Mouse (Mus musculus): ENCODE data around the gene Rdh1. TPM values are rescaled to one million over a fixed set of nuclear protein-coding genes. Genes with fewer than 3 reads are reported as not detected.

The Rdh1 gene
- not detected in 2 replicates for polyA plus RNA-seq (2015; fragmentation: Nextera tagmentation; extraction: Ambion mirVana)

GRCm38 (mm10) chr10:127759181-127760110 is at the start of gene Rdh1, which contains the start of gene Rdh16f1:
TSS of gene Rdh1 (plus strand) at chr10:127759721.
TSS of gene Rdh16f1 (plus strand) at chr10:127759787.
- Histone ChIP-seq H3K4me3 (replicated peaks; ENCODE audit: low read length) (no peak within 1 kb of the TSS), H3K36me3 (ENCODE audit: control insufficient read depth, insufficient read depth) (no peaks in the 10 kb centered on the region), H3K4me2 (ENCODE audit: low read length) (no peak within 1 kb of the TSS), H3K27ac (ENCODE audit: low read length) (no peak within 1 kb of the TSS), H3K9ac (replicated peaks; ENCODE audit: low read depth, low read length) (no peak within 1 kb of the TSS), H3K4me1 (replicated peaks; ENCODE audit: control insufficient read depth, insufficient read depth, low read length) (no peaks in the 10 kb centered on the region), H3K9me3 (ENCODE audit: control insufficient read depth, low read length) (no peaks in the 10 kb centered on the region), H3K27me3 (replicated peaks; ENCODE audit: control insufficient read depth, insufficient read depth, low read length) (no peaks in the 10 kb centered on the region)
- 74% methylated on average over 9 of the region's 9 CpGs for WGBS
- ATAC-seq = no peak

- 77% methylated on average over 13 of the region's 13 CpGs for WGBS
- Histone ChIP-seq H3K4me1 (replicated peaks; ENCODE audit: control insufficient read depth, insufficient read depth, low read length) (0 out of 2 replicates have a peak, but pooled peaks cover 5% of the 10 kb centered on the region), H3K9ac (replicated peaks; ENCODE audit: low read depth, low read length) (no peak overlapping the region), H3K27me3 (replicated peaks; ENCODE audit: control insufficient read depth, insufficient read depth, low read length) (no peaks in the 10 kb centered on the region), H3K36me3 (ENCODE audit: control insufficient read depth, insufficient read depth) (no peaks in the 10 kb centered on the region), H3K4me3 (replicated peaks; ENCODE audit: low read length) (no peak overlapping the region), H3K4me2 (ENCODE audit: low read length) (no peak overlapping the region), H3K9me3 (ENCODE audit: control insufficient read depth, low read length) (no peaks in the 10 kb centered on the region), H3K27ac (ENCODE audit: low read length) (no peak overlapping the region)
- no peak for ATAC-seq
These were observed 49.2 kb upstream of the Rdh1 start for GRCm38 (mm10) chr10:127710331-127710730.

GRCm38 (mm10) chr10:127712736-127713135 is 46.8 kb upstream of the Rdh1 start:
- Histone ChIP-seq H3K9me3 (ENCODE audit: control insufficient read depth, low read length) (no peaks in the 10 kb centered on the region), H3K27ac (ENCODE audit: low read length) (no peak overlapping the region), H3K4me1 (replicated peaks; ENCODE audit: control insufficient read depth, insufficient read depth, low read length) (0 out of 2 replicates have a peak, but pooled peaks cover 5% of the 10 kb centered on the region), H3K4me2 (ENCODE audit: low read length) (no peak overlapping the region), H3K36me3 (ENCODE audit: control insufficient read depth, insufficient read depth) (no peaks in the 10 kb centered on the region), H3K9ac (replicated peaks; ENCODE audit: low read depth, low read length) (no peak overlapping the region), H3K27me3 (replicated peaks; ENCODE audit: control insufficient read depth, insufficient read depth, low read length) (no peaks in the 10 kb centered on the region), H3K4me3 (replicated peaks; ENCODE audit: low read length) (no peak overlapping the region)
- no peak; the same call in 1 of the 2 replicates for ATAC-seq
- whole genome bisulfite sequencing = 72% methylated on average over 6 of the region's 6 CpGs

- Histone ChIP-seq H3K27me3 (replicated peaks; ENCODE audit: control insufficient read depth, insufficient read depth, low read length) (peaks cover 3% of the 10 kb centered on the region; the same call in 1 of the 2 replicates), H3K4me3 (replicated peaks; ENCODE audit: low read length) (no peak overlapping the region), H3K4me1 (replicated peaks; ENCODE audit: control insufficient read depth, insufficient read depth, low read length) (peaks cover 5% of the 10 kb centered on the region; the same call in 1 of the 2 replicates), H3K4me2 (ENCODE audit: low read length) (peak overlapping the region; percentile 5; the same call in 1 of the 2 replicates), H3K9ac (replicated peaks; ENCODE audit: low read depth, low read length) (no peak overlapping the region; the same call in 1 of the 2 replicates), H3K27ac (ENCODE audit: low read length) (no peak overlapping the region), H3K9me3 (ENCODE audit: control insufficient read depth, low read length) (no peaks in the 10 kb centered on the region), H3K36me3 (ENCODE audit: control insufficient read depth, insufficient read depth) (no peaks in the 10 kb centered on the region)
- ATAC-seq = peak; percentile 66; the same call in 1 of the 2 replicates
- WGBS = 12% methylated on average over 20 of the region's 20 CpGs
These were observed 37.7 kb upstream of the Rdh1 start for GRCm38 (mm10) chr10:127721671-127722418.

GRCm38 (mm10) chr10:127724178-127724577 is 35.3 kb upstream of the Rdh1 start, which contains the start of gene Tac2:
TSS of gene Tac2 (plus strand) at chr10:127724478.
- WGBS = 73% methylated on average over 3 of the region's 3 CpGs
- H3K36me3 ChIP-seq (ENCODE audit: control insufficient read depth, insufficient read depth) = no peaks in the 10 kb centered on the region
- peaks cover 3% of the 10 kb centered on the region; the same call in 1 of the 2 replicates for H3K27me3 ChIP-seq (replicated peaks; ENCODE audit: control insufficient read depth, insufficient read depth, low read length)
- H3K4me1 ChIP-seq (replicated peaks; ENCODE audit: control insufficient read depth, insufficient read depth, low read length) = peaks cover 10% of the 10 kb centered on the region; the same call in 1 of the 2 replicates
- no peak for ATAC-seq
- no peak within 1 kb of the TSS for H3K9ac ChIP-seq (replicated peaks; ENCODE audit: low read depth, low read length)
- no peak within 1 kb of the TSS for H3K27ac ChIP-seq (ENCODE audit: low read length)
- H3K4me2 ChIP-seq (ENCODE audit: low read length) = no peak within 1 kb of the TSS
- no peaks in the 10 kb centered on the region for H3K9me3 ChIP-seq (ENCODE audit: control insufficient read depth, low read length)
- H3K4me3 ChIP-seq (replicated peaks; ENCODE audit: low read length) = no peak within 1 kb of the TSS

- 91% methylated on average over 1 of the region's 4 CpGs for WGBS
- Histone ChIP-seq H3K9ac (replicated peaks; ENCODE audit: low read depth, low read length) (no peak overlapping the region), H3K27ac (ENCODE audit: low read length) (no peak overlapping the region), H3K4me2 (ENCODE audit: low read length) (no peak overlapping the region), H3K27me3 (replicated peaks; ENCODE audit: control insufficient read depth, insufficient read depth, low read length) (peaks cover 3% of the 10 kb centered on the region; the same call in 1 of the 2 replicates), H3K9me3 (ENCODE audit: control insufficient read depth, low read length) (no peaks in the 10 kb centered on the region), H3K4me3 (replicated peaks; ENCODE audit: low read length) (no peak overlapping the region), H3K4me1 (replicated peaks; ENCODE audit: control insufficient read depth, insufficient read depth, low read length) (peaks cover 10% of the 10 kb centered on the region; the same call in 1 of the 2 replicates), H3K36me3 (ENCODE audit: control insufficient read depth, insufficient read depth) (no peaks in the 10 kb centered on the region)
- ATAC-seq = no peak
These were observed 34.4 kb upstream of the Rdh1 start for GRCm38 (mm10) chr10:127725136-127725535.

GRCm38 (mm10) chr10:127728437-127728836 is 31.1 kb upstream of the Rdh1 start:
- Histone ChIP-seq H3K36me3 (ENCODE audit: control insufficient read depth, insufficient read depth) (no peaks in the 10 kb centered on the region), H3K9ac (replicated peaks; ENCODE audit: low read depth, low read length) (no peak overlapping the region), H3K27ac (ENCODE audit: low read length) (no peak overlapping the region), H3K27me3 (replicated peaks; ENCODE audit: control insufficient read depth, insufficient read depth, low read length) (0 out of 2 replicates have a peak, but pooled peaks cover 3% of the 10 kb centered on the region), H3K4me2 (ENCODE audit: low read length) (no peak overlapping the region), H3K4me3 (replicated peaks; ENCODE audit: low read length) (no peak overlapping the region), H3K9me3 (ENCODE audit: control insufficient read depth, low read length) (no peaks in the 10 kb centered on the region), H3K4me1 (replicated peaks; ENCODE audit: control insufficient read depth, insufficient read depth, low read length) (peaks cover 12% of the 10 kb centered on the region; the same call in 1 of the 2 replicates)
- 66% methylated on average over 8 of the region's 8 CpGs for whole genome bisulfite sequencing
- no peak for ATAC-seq

GRCm38 (mm10) chr10:127730285-127730932 is 29.1 kb upstream of the Rdh1 start:
- H3K27me3 ChIP-seq (replicated peaks; ENCODE audit: control insufficient read depth, insufficient read depth, low read length) = peaks cover 6% of the 10 kb centered on the region
- no peak for ATAC-seq
- no peak overlapping the region for H3K4me3 ChIP-seq (replicated peaks; ENCODE audit: low read length)
- no peak overlapping the region for H3K27ac ChIP-seq (ENCODE audit: low read length)
- H3K4me2 ChIP-seq (ENCODE audit: low read length) = no peak overlapping the region
- H3K9ac ChIP-seq (replicated peaks; ENCODE audit: low read depth, low read length) = no peak overlapping the region
- no peaks in the 10 kb centered on the region for H3K36me3 ChIP-seq (ENCODE audit: control insufficient read depth, insufficient read depth)
- no peaks in the 10 kb centered on the region for H3K9me3 ChIP-seq (ENCODE audit: control insufficient read depth, low read length)
- H3K4me1 ChIP-seq (replicated peaks; ENCODE audit: control insufficient read depth, insufficient read depth, low read length) = peaks cover 12% of the 10 kb centered on the region; the same call in 1 of the 2 replicates
- WGBS = 43% methylated on average over 11 of the region's 11 CpGs

All from forebrain, embryonic 16.5 days (tissue).